Mouse (Mus musculus) cortical plate, adult 2 months (tissue): ENCODE data around the gene Hcfc1r1.

Experiments
- CTCF ChIP-seq: fragments of 200-500 bp; IDR thresholded peaks from 2 replicates; pipeline ENCODE4 v1.5.1; 2011; ENCODE audit warnings: mild to moderate bottlenecking, control low read depth, low read length; ENCODE audit not compliant: insufficient read depth; ENCODE audit errors: extremely low read depth
- POLR2A ChIP-seq: fragments of 200-500 bp; IDR thresholded peaks from 2 replicates; pipeline ENCODE4 v1.6.1; 2011; ENCODE audit warnings: mild to moderate bottlenecking, low read length, control low read depth; ENCODE audit not compliant: insufficient read depth; ENCODE audit errors: extremely low read depth

- TF ChIP-seq POLR2A: no peak
- TF ChIP-seq CTCF: no peak
Measured at GRCm38 (mm10) chr17:23717003-23717402, 43.6 kb downstream of the Hcfc1r1 start.
